Mouse (Mus musculus) testis, adult 2 months (tissue): ENCODE data around the gene Ccdc171. TPM values are rescaled to one million over a fixed set of nuclear protein-coding genes. Genes with fewer than 3 reads are reported as not detected.

ENCODE experiments used
- H3K27ac ChIP-seq: fragments of 200-500 bp; 2 replicates; pipeline ENCODE4 v1.5.1; 2012; ENCODE audit warnings: low read depth, low read length; ENCODE audit not compliant: control insufficient read depth, insufficient read depth
- H3K27me3 ChIP-seq: fragments of 200-500 bp; 2 replicates; pipeline ENCODE4 v1.6.1; 2012; ENCODE audit warnings: mild to moderate bottlenecking, low read length, moderate library complexity; ENCODE audit not compliant: control insufficient read depth, insufficient read depth
- H3K36me3 ChIP-seq: fragments of 200-500 bp; 2 replicates; pipeline ENCODE4 v1.6.1; 2012; ENCODE audit warnings: mild to moderate bottlenecking, low read length; ENCODE audit not compliant: control insufficient read depth, insufficient read depth
- H3K4me1 ChIP-seq: fragments of 200-500 bp; 2 replicates; pipeline ENCODE4 v1.6.1; 2012; ENCODE audit warnings: low read length; ENCODE audit not compliant: control insufficient read depth, insufficient read depth
- H3K4me3 ChIP-seq: fragments of 200-500 bp; 2 replicates; pipeline ENCODE4 v1.5.1; 2012; ENCODE audit warnings: low read depth, mild to moderate bottlenecking, low read length, moderate library complexity, mixed read lengths; ENCODE audit not compliant: control insufficient read depth
- CTCF ChIP-seq: fragments of 200-500 bp; IDR thresholded peaks from 2 replicates; pipeline ENCODE4 v1.5.1; 2012; ENCODE audit warnings: low read depth, mild to moderate bottlenecking, inconsistent platforms, low read length, moderate library complexity; ENCODE audit not compliant: control insufficient read depth, insufficient read depth, insufficient replicate concordance
- POLR2A ChIP-seq: fragments of 200-500 bp; IDR thresholded peaks from 2 replicates; pipeline ENCODE4 v1.6.1; 2012; ENCODE audit warnings: low read depth, mild to moderate bottlenecking, inconsistent platforms, low read length, moderate library complexity; ENCODE audit not compliant: control insufficient read depth
- polyA plus RNA-seq: library from polyadenylated mRNA; depleted of rRNA; stranded (reverse); fragments of >200 nt; gene quantifications from 2 replicates; pipeline ENCODE4 v1.2.3, GENCODE M21; 2012; rRNA removed

Gene Ccdc171
- polyA plus RNA-seq, 1 experiment, result 17.0 TPM

- Histone ChIP-seq H3K4me3 (no peak overlapping the region), H3K36me3 (no peaks in the 10 kb centered on the region), H3K27me3 (no peaks in the 10 kb centered on the region), H3K27ac (no peak overlapping the region), H3K4me1 (no peaks in the 10 kb centered on the region)
- TF ChIP-seq CTCF (no peak), POLR2A (no peak)
These were observed 376.8 kb downstream of the Ccdc171 start for GRCm38 (mm10) chr4:83902081-83902645.

Other genes starting within 250 kb of the Ccdc171 start
- gene Ttc39b, start 201.3 kb upstream of the Ccdc171 start, polyA plus RNA-seq, result 4.9 and 6.6 TPM in 2 replicates
- gene Snapc3, start 107.8 kb upstream of the Ccdc171 start, polyA plus RNA-seq, result 8.0 and 9.1 TPM in 2 replicates
- 95.4 and 97.4 TPM in 2 replicates for gene Psip1, start 39.1 kb upstream of the Ccdc171 start, polyA plus RNA-seq